Mouse (Mus musculus): Measurements from ENCODE around the gene 2700097O09Rik.

DNA sequence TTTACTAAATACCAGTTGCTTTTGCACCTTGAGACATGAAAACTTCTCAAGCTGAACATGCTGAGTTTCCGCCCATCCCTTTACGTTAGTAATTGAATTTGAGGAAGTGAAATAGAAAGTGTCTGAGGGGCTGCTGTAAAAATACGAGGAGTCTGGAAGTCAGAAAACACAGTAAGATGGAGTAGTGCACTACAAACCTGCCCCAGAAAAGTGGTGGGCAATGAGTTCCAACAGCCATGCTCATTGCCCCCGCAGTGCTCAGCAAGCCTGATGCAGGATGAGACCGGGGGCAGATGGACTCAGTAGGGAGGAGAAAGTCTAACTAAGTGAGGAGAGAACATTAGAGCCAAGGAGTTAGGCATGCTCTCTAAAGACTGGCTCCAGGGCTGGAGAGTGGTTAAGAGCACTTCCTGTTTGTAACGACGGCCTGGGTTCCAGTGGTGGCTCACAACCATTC, 60.5 kb downstream of the 2700097O09Rik start:
- TF ChIP-seq CTCF (IDR thresholded peaks at IDR 0.05 in 2 of 3, conservative IDR thresholded peaks at IDR 0.05 in 1 of 3; ENCODE audit: control insufficient read depth in 1 of 3, insufficient read depth in 1 of 3, low read depth in 2 of 3, low read length in 3 of 3, poor library complexity in 1 of 3, severe bottlenecking in 1 of 3) (no peak), EP300 (IDR thresholded peaks at IDR 0.05; ENCODE audit: low read depth in 1 of 2, low read length in 2 of 2) (no peak), USF1 (IDR thresholded peaks at IDR 0.05; ENCODE audit: low read depth, low read length) (no peak), TBP (IDR thresholded peaks at IDR 0.05; ENCODE audit: low read depth, low read length) (no peak), GATA1 (IDR thresholded peaks at IDR 0.05; ENCODE audit: low read depth, low read length) (no peak), POLR2AphosphoS2 (IDR thresholded peaks at IDR 0.05; ENCODE audit: low read length) (no peak), HCFC1 (IDR thresholded peaks at IDR 0.05; ENCODE audit: low read depth, low read length) (no peak), POLR2A (IDR thresholded peaks at IDR 0.05; ENCODE audit: control insufficient read depth in 1 of 2, insufficient read depth in 1 of 2, low read depth in 1 of 2, low read length in 2 of 2, poor library complexity in 1 of 2) (no peak), CHD2 (IDR thresholded peaks at IDR 0.05; ENCODE audit: low read length) (no peak), NELFE (IDR thresholded peaks at IDR 0.05; ENCODE audit: low read depth, low read length) (no peak), MAX (IDR thresholded peaks at IDR 0.05; ENCODE audit: low read length) (no peak)

Data from MEL (cell line).